Mouse (Mus musculus): ENCODE results near the gene Fam163b.

Gene Fam163b

DNA sequence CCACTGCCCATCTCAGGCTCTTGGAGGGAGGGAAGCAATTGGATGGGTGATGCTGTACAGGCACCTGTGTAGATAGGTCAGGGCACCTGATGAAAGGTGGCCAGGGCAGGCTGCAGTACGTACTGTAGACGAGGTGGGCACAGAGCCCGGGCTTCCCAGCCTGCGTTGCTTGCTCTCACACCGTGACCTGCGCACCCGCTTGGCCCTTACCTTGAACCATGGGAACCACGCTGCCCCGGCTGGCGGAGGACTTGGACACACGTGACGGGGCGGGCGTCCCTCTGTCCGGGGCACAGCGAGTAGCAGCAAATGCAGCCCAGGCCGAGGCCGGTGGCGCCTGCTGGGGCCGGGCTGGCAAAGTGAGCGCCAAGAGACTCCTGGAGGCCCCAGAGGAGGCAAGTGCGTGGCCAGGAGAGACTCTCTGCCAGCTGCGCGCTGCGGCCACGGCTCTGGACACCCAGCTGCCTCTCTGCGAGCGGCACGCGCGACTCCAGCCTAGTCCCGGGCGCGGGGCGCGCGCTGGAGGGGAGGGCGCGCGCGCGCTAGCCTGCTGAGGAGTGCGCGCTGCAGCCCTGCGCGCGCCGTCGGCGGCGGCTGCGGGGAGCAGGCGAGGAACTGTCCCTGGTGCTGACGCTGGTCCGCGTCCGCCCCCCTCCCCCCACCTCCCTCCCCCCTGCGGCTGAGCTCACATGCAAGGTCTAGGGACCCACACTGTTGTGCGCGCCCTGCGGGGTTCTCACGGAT is at the start of gene Fam163b:
Gene Fam163b, minus strand, starts transcription at position 542 of the 744 bp plus-strand sequence.
- DNase-seq: peak; percentile 77 to 82

DNA sequence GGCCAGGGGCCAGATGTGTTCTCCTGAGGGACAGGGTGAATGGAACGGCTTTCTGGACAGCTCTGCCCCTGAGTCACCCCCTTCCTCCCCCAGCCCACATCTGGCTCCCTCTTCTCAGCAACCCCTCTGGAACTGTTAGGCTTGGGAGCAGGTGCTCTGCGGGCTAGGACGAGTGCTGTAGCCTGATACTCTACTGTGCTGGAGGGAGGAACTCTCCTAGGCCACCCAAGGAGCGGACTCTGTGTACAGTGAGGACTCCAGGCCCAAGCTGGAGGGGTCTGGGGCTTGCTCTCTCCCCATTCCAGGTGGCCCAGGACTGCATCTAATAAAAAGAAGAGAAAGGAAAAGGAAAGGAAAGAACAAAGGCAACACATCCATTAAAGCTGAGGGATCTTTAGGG is 47.7 kb upstream of the Fam163b start:
- no peak for DNase-seq

DNA sequence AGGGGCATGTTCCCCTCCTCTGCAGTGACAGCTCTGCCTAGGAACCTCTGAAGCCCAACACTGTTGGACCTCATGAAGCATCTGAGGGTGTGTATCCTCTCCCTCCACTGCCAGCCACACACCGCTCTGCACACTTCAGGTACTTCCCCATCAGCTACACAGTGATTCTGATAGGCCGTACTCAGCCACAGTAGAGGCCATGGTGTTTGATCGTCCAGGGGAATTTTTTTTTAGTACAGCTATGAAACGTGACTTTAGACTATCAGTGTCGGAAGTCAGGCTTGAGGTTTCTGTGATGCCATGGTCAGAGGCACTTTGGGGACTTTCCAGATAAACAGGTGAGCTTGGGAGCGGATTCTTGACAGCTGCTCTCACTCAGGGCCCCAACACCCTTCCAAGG is 45.2 kb upstream of the Fam163b start:
- no peak for DNase-seq

DNA sequence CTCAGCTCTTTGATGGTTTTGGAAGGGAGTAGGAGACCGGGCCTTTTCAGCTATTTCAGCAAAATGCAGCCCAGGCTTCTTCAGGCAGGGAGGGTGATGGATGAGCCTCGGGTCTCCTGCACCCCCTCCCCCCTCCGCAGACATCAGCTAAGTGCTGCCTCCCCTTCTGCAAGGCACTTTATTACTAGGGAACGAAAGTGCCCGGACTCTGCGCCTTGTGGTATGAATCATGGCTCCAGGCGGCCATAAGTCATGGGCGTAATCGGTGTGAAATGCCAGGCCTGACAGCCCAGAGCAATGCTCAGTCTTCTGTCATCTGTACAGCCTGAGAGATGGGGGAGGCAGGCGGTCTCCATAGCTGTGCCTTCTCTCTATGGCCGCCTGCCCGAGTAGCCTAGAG is 41.4 kb upstream of the Fam163b start:
- DNase-seq: peak; percentile 15 to 36

DNA sequence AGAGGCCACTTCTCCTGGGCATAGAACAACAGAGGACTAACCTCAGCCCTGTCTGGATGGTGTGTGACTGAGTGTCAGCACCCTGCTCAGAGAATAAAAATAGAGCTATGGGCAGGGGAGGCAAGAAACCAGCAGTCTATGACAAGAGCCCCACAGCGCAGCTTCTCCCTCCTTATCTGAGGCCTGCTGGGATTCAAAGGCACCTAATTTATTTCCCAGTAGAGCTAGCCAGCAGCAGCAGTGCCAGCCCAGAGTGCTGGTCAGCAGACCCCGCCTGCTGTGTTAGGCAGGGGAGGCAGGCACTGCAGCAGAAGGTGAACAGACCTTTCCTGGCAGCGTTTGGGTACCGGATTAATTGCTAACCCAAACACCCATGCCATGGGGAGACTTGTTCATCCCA is 39.6 kb upstream of the Fam163b start:
- DNase-seq: no peak

DNA sequence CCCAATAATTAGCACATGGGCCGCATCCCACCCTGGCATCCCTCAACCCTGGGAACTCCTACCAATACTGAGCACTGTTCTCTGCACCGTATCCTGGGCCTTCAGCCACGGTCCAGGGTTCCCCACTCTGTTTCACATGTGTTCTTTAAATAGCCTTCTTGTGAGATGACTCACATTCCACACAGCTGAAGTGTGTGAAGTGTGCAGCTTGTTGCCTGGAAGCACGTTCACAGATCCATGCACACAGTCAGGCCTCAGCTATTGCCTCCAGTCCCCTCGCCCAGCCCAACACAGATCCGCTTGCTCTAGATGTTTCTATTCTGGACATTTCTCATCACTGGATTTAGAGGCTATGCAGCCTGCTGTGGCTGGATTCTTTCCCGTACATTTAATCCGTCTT is 36.8 kb upstream of the Fam163b start:
- no peak for DNase-seq

DNA sequence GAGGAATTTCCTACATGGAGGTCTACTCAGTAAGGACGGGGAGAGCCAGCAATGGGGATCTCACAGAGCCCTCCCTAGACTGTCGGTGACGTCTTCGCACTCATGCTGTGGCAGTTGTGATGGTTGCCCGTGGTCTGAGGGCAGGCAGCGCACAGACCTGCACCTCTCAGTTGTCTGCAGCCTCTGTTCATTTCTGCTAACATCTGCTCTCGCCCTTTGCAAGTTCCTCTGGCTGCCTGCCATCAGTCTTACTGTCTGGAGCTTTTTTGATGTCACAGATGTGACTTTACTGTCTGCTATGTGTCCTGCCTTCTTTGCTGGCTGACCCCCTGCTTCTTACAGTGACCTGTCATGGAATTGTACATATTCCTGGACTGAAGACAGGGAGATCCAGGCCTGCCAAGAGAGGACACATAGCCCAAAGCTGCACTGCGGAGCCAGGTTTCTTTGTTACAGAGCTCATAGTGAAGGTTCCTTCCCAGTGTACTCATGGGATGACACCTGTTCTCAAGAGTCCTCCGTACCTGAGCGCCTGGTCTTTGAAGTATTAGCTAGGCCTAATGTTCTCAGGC is 33.5 kb upstream of the Fam163b start:
- DNase-seq: peak; percentile 18 to 22

DNA sequence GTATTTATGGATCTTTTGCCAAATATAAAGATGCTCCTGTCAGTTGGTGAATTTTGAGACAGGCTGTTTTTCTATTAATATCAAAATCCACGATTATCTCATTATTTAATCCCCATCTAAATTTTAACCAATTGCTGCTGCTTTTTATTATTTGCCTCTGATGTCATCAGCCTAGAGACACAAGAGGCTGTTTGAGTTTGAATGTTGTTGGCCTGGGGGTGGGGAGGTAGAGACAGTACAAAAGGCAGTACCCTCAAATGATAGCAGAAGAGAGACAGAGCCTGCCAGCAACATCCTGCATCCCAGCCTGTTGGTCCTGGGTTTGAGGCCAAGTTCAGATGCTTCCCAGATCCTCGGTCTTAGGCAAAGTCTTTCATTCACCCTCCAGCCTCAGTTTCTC is 32.0 kb upstream of the Fam163b start:
- no peak for DNase-seq

DNA sequence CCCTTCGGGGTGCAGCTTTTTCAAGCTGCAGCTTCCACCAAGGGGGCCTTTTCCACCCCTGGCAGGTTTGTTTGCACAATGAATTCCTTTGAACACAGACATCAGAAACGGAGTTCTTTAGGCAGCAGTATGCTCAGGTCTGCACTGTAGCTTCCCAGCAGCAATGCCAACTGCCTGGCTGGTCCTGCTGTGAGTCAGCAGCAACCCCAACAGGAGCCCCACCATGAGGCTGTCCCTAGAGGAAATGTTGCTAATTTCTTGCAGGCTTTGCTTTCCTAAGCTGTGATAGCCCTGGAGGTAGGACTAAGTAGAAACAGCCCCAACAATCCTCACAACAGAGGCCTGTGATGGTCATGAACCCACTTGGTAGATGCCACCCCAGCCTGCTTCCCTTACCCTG is 24.7 kb upstream of the Fam163b start:
- no peak for DNase-seq

DNA sequence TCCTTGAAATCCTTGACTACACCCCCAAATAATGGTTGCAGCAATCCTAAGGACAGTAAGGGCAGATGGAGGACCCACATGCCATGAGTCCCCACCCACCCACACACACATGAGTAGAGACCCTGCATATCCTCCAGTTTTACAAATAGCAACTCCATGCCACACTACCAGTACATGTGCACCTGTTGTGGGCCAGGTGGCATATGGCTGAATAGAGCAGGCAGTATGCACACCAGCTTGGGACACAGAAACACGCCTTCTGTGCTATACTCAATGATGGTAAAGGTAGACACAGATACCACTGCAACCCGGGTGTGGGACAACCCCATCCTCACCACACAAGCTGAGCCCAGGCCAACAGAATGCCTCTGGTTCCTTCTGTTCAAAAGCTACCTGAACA is 23.8 kb upstream of the Fam163b start:
- DNase-seq: no peak

DNA sequence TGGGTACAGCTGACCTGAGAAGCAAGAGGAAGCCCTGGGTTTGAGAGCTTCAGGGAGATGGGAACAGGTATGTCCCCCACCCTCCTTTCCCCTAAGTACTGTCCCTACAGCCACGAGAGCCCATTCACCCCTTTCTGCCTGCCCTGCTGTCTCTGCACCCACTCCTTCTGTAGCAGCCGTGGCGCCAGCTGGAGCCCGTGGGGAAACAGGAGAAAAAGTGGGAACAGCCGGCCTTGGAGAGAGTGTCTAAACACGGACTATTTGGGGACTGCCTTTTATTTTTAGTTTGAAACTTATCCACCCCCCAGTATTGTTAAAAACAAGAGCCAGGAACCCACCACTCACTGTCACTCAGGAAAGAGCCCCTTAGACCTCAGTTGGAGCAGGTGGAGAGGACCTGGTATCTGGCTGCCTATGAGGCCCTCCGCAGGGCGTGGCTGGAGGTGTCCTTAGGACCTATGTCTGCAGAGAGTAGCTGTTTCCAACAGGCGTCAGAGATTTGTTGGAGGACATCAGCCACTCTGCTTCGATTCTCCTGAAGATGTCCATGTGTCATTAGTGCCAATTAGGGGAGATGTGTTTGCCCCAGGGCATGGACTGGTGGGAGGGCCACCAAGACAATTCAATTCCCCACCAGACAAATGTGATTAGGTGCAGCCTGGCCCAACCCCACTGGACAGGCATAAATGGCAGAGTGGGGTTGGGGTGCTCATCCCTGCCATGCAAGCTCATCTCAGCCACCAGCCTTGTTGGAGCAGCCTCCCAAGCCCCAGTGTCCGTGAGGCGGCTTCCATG is 22.7 kb upstream of the Fam163b start, which contains the start of gene Dbh:
Gene Dbh, plus strand, starts transcription at position 438 of the 795 bp plus-strand sequence.
- DNase-seq: no peak

DNA sequence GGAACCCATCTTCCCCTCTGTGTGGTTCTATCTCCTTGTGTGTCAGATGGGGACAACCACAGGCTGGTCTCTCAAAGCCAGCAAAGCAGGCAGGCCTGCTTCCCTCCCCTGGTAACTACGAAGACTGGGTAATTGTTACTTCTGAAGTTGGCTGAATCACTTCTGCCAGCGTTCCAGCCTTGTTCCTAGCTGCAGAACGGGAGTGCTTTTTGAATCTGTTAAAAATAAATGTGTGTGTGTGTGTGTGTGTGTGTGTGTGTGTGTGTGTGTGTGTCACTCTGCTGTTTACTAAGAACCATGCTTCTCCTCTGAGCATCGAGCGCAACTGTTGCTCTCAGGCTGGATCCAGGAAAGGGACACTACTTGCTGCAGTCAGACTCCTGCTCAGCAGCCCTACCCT is 21.6 kb upstream of the Fam163b start:
- DNase-seq: no peak

DNA sequence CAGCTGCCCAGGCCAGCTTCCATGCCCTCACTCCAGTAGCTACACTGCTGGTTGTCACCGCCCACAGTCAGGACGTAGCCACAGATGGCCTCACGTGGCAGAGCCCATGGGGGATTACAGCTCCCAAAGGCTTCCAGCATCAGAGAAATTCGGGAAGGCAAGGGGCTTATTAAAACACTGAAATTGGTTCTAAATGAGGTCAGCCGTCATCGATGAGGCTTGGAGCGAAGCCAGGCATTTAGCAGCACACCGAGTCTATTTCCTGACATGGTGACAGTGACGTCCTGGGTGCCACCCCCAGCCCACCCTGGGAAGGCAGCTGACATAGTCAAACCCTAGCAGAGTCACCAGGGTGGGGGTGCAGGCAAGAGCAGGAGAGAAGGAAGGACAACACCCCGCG is 20.4 kb upstream of the Fam163b start:
- no peak for DNase-seq

DNA sequence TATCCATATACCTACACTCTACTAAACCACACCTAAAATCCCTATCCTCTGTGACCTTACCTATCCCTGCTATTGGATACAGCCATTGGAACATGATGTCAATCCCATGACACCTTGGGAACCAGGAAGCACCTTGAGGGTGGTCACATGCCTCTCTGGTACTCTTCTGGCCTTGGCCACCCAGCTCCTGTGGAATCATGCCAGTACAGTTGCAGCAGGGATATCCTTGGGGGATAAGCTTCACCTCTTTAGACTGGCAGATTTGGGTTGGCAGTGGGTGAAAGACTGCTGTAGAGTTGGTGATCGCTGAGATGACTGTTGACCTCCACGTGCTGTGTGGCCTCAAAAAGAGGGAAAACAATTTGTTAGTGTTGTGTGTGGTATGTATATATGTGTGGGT is 19.2 kb upstream of the Fam163b start:
- DNase-seq: no peak

DNA sequence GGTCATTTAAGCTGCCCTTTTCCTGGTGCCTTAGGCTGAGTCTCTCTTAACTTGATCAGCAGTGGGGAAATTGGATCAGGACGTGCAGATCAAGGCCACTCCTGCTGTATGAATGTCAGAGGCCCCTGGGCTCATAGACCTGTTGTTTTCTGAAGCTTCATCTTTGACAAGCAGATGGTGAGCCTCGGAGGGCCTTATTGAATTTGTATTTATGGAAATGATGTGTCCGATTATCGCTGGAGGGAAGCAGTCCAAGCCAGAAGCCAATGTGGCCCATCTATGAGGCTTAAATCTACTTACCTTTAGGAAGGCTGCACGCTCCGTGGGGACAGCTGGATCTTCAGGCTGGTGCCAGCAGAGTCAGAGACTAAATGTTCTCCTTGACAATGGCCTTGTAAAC is 14.3 kb upstream of the Fam163b start:
- DNase-seq: no peak

DNA sequence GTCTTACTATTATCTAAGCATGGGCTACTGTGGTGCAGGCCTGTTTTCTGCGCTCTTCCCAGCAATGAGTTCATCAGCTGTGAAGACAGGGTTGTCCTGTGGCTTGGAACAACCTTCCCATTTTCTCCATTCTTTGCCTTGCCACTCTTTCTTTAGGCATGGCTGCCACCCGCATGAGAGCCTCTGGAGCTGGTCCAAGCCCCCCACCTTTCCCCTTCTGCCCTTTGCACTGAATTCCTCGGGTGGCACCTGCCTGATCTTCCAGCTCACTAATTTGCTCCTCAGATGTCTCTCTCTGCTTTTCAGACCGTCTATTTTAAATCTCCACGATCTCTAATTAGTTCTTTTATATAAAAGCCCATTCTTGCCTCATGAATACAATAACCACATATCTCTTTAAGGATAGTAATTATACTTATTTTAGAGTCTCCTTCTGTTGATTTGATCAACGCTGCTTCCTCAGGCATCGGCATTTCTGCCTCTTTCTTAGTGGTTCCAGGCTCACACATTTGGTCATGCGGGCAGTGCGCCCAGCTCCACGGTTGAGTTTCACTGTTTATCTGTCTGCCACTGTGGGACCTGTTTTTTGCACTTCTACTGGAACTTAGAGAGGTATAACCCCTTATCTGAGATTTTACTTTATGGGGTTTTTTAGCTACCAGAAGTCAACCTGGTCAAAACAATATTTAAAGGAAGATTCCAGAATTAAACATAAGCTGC is 12.3 kb upstream of the Fam163b start:
- DNase-seq: peak; percentile 24 to 57

DNA sequence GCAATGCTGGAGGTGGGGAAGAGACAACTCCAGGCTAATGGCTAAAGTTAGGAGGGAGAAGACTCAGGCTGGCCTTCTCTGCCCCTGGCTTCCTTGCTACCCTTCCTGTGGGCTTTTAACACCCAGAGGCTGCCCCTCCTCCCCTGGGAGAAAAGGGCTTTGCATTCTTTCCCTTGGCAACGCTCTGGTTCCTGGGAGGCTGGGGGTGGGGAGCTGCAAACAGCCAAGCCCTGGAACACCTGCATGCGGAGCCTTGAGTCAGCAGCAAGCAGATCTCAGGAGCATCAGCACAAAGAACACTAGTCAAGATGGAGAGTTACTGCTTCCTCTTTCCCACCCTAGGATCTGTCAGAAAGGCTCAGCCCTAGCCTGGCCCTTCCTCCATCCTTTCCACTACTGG is 7.2 kb upstream of the Fam163b start:
- DNase-seq: no peak

DNA sequence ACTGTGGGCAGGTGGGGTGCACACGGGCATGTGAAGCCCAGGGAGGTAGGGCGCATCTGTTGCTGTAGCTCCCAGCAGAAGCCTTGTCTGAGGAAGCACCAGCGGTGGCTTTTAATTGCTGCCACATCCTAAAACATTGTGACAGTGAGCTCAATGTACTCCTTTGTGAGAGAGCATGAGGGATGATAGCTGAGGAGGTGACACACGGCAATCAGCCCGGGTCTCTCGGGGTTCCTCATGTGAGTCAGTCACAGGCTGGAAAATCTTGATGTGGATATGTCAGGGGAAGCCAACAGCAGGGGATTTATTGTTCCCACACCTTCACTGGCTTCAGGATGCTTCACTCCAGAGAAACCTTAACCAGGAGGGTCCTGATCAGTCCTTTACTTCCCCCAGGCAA is 4.5 kb upstream of the Fam163b start:
- no peak for DNase-seq

DNA sequence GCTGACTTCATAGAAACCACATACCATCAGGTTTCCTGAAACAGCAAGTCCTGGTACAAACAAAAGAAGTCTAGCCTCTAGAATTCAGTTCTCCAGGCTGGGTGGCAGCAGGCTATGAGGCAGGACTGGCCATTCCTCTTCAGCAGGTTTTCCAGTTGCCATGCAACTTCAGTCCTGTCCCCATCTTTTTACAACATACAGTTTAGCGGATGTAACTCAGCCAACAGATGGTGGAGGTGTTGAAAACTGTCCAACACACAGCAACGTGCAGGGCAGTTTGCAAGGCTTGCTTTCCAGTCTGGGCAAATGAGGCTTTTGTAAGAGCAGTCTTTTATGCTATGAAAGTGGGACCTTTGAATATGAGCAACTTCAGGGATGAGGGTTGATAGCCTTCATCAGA is 2.7 kb upstream of the Fam163b start:
- DNase-seq: no peak

DNA sequence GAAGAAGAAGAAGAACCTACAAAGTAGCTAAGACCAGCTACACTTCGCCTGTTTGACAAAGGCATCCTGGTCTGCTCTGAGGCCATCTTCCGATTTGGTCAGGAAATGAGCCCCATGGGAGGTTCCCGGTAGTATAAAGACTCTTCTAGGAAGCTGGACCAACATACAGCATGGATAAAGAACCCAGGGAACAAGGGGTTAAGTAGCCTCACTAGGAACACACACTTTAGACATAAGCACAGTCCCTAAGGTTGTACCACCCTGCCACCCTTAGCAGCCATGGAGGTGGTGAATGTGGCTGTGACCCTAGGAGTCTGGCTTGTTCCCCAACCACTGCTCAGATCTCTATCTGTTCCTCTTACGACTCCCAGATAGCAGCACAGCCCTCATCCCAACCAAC is 3.9 kb downstream of the Fam163b start:
- no peak for DNase-seq

DNA sequence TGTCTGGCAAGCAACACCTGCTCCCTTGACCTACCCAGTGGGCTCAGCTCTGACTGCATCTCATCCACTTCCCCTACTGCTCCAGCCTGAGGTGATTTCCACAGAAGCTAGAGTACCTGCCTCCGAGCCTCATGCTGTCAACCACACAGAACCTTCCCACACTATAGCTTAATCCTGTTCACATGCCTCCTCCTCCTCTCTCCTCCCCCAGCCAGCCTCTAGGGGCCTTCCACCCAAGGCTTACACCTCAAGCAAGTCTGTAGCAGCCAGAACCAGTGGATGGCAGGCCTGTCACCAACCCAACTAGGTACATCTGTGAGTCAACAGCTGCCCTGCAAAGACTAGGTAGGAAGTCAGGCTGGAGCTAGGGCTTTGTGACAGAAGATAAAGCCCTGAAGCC is 5.5 kb downstream of the Fam163b start:
- no peak for DNase-seq

DNA sequence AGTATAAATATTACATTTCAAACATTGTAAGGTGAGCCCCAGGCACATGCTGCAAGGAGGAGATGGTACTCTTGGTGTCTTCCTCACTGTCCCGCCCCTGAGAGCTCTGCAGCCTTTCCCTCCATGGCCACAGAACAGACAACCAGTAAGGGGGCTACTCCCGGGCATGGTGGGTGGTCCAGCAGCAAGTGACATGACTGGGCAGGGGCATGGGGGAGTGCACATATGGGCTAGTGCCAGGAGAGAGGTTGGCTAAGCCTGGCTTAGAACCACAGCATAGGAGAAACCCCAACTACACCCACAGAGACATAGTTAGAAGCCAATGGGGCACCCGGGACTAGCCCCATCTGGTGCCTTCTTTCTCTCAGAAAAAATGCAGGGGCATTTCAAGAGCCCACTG is 6.0 kb downstream of the Fam163b start:
- DNase-seq: no peak

DNA sequence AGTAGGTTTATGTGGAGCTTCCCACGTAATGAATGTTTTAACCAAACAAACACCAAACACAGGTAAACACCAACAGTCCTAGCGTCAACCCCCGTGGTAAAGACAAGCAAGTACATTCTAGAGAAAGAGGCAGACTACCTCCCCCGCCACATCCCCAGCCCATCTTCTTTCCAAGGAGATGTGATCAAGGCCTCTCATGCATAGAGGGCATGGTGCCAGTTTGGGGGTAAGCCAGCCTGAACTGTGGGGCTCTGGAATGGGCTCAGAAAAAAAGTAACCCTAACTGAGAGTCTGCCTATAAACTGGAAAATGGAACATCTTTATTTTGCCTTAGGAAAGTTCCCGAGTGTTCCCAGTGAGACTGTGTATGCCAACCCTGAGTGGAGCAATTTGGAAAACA is 6.4 kb downstream of the Fam163b start:
- DNase-seq: no peak
